Comparison of ENCODE assay signal across 10 mouse cellular contexts in the genomic region with DNA sequence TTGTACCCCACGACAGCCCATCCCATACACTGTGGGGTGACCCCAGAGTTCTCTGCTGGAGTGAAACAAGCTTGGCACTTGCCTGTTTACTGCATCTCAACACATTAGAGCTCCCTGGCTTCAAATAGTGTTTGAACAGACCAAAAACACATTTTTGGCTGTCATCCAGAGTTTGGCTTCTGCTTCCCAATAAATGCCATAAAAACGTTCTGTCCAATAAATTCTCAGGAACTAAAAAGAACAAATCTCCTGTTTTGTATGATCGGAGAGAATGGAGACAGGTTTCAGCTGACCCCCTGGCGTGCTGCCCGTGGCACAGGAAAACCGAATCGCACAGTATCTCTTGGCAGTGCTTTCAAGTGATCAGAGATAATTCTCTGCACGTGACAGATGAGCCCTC. TPM values are rescaled to one million over a fixed set of nuclear protein-coding genes. Genes with fewer than 3 reads are reported as not detected.
DNase-seq lines count a peak whose midpoint lies in the region; ATAC-seq and TF ChIP-seq lines count a peak whose summit lies in the region.
"Had no signal": no experiment of that assay in that cellular context is flagged by ENCODE, and none has a peak within 500 bp of the region (broad histone marks: within the 10 kb centered on the region; RNA-seq: fewer than 3 reads in every experiment).

No protein-coding gene starts in this region.

- no peaks in the 10 kb centered on the region for H3K36me3 ChIP-seq in forebrain, embryonic 13.5 days (ENCODE audit: poor library complexity, severe bottlenecking)
- no peaks in the 10 kb centered on the region for H3K36me3 ChIP-seq in forebrain, embryonic 12.5 days (replicated peaks)
- H3K36me3 ChIP-seq in forebrain, postnatal 0 days (ENCODE audit: insufficient read depth), result no peaks in the 10 kb centered on the region
- H3K36me3 ChIP-seq: neural tube, embryonic 13.5 days had no signal

- no peak for TF ChIP-seq CTCF in forebrain, postnatal 0 days (IDR thresholded peaks at IDR 0.05; ENCODE audit: low read depth)

- 66% methylated on average over 8 of the region's 8 CpGs for WGBS in forebrain, embryonic 13.5 days
- WGBS in forebrain, embryonic 12.5 days, result 81% methylated on average over 8 of the region's 8 CpGs
- WGBS in forebrain, postnatal 0 days, result 31% methylated on average over 8 of the region's 8 CpGs

- ATAC-seq in forebrain, embryonic 13.5 days, result 0 out of 2 replicates have a peak, but pooled peaks have one; percentile 21
- ATAC-seq in forebrain, embryonic 12.5 days (ENCODE audit: low FRiP score), result no peak
- ATAC-seq in forebrain, postnatal 0 days, result peak; percentile 62; the same call in 1 of the 2 replicates
- no peak for ATAC-seq in megakaryocyte-erythroid progenitor cell, adult 5-6 weeks (replicated peaks; ENCODE audit: low FRiP score, low TSS enrichment, poor library complexity, severe bottlenecking)

- H3K9me3 ChIP-seq in forebrain, embryonic 13.5 days (replicated peaks), result no peaks in the 10 kb centered on the region
- H3K9me3 ChIP-seq in forebrain, embryonic 12.5 days, result no peaks in the 10 kb centered on the region
- H3K9me3 ChIP-seq in forebrain, postnatal 0 days (ENCODE audit: low read length), result no peaks in the 10 kb centered on the region
- H3K9me3 ChIP-seq: neural tube, embryonic 13.5 days had no signal

- H3K27me3 ChIP-seq in forebrain, embryonic 13.5 days, result no peaks in the 10 kb centered on the region
- no peaks in the 10 kb centered on the region for H3K27me3 ChIP-seq in forebrain, embryonic 12.5 days
- no peaks in the 10 kb centered on the region for H3K27me3 ChIP-seq in forebrain, postnatal 0 days (ENCODE audit: insufficient read depth, low read length)
- H3K27me3 ChIP-seq: neural tube, embryonic 13.5 days had no signal

- H3K4me3 ChIP-seq in forebrain, embryonic 13.5 days, result no peak overlapping the region
- no peak overlapping the region for H3K4me3 ChIP-seq in forebrain, embryonic 12.5 days (replicated peaks)
- H3K4me3 ChIP-seq in forebrain, postnatal 0 days (ENCODE audit: low read depth, low read length), result no peak overlapping the region
- H3K4me3 ChIP-seq: neural tube, embryonic 13.5 days had no signal

- no peak overlapping the region for H3K27ac ChIP-seq in forebrain, embryonic 13.5 days
- H3K27ac ChIP-seq in forebrain, embryonic 12.5 days, result no peak overlapping the region
- no peak overlapping the region for H3K27ac ChIP-seq in forebrain, postnatal 0 days (ENCODE audit: low read depth, low read length)
- H3K27ac ChIP-seq: neural tube, embryonic 13.5 days had no signal

- no peak overlapping the region for H3K4me2 ChIP-seq in forebrain, embryonic 13.5 days
- no peak overlapping the region for H3K4me2 ChIP-seq in forebrain, embryonic 12.5 days
- H3K4me2 ChIP-seq in forebrain, postnatal 0 days (ENCODE audit: low read depth), result no peak overlapping the region
- H3K4me2 ChIP-seq: neural tube, embryonic 13.5 days had no signal

- H3K4me1 ChIP-seq in forebrain, embryonic 13.5 days, result no peaks in the 10 kb centered on the region
- no peaks in the 10 kb centered on the region for H3K4me1 ChIP-seq in forebrain, embryonic 12.5 days
- H3K4me1 ChIP-seq in forebrain, postnatal 0 days (ENCODE audit: insufficient read depth), result peaks cover 6% of the 10 kb centered on the region; the same call in 1 of the 2 replicates

- intact Hi-C loops in left cerebral cortex, postnatal 10 days (cut with DNase I), result no loop called here
- intact Hi-C loops in left cerebral cortex, postnatal 36 days (cut with DNase I), result loop anchor here (10.0 kb wide), 1 partner anchor 1127 kb away; no protein-coding TSS in a partner anchor

- DNase-seq in left cerebral cortex, postnatal 10 days (ENCODE audit: extremely low spot score in 1 of 2, low spot score in 2 of 2), result peak; percentile 23 to 36
- no peak for DNase-seq in left cerebral cortex, postnatal 36 days (ENCODE audit: low spot score in 2 of 2)
- peak; percentile 88 for DNase-seq in brain, adult 2 months (ENCODE audit: low read depth, low spot score)
- peak; percentile 73 for DNase-seq in forebrain, postnatal 0 days
- no peak for DNase-seq in yolk sac, embryonic 10.5 days (ENCODE audit: low spot score)
- DNase-seq: gastrocnemius, postnatal 36 days had no signal

- H3K9ac ChIP-seq in forebrain, embryonic 13.5 days, result no peak overlapping the region
- H3K9ac ChIP-seq in forebrain, embryonic 12.5 days, result no peak overlapping the region
- no peak overlapping the region for H3K9ac ChIP-seq in forebrain, postnatal 0 days
- H3K9ac ChIP-seq: neural tube, embryonic 13.5 days had no signal

RNA-seq across cellular contexts. Expression of a gene that starts 16.2 kb away (rescaled TPM):
- polyA plus RNA-seq in forebrain, embryonic 13.5 days (2015; fragmentation: Nextera tagmentation; extraction: Ambion mirVana), result 4.6 and 6.1 TPM in 2 replicates
- polyA plus RNA-seq in forebrain, embryonic 12.5 days (2016; fragmentation: Nextera tagmentation; extraction: Ambion mirVana), result 7.2 and 7.3 TPM in 2 replicates
- total RNA-seq in left cerebral cortex, postnatal 10 days (2021), result 10 to 100 TPM; 76.5 to 81.2 TPM
- total RNA-seq in left cerebral cortex, postnatal 36 days (2021), result 10 to 100 TPM; 83.4 to 92.1 TPM
- total RNA-seq in forebrain, postnatal 0 days (2014; rRNA removed), result 10.9 and 13.6 TPM in 2 replicates
- 14.4 and 16.3 TPM in 2 replicates for polyA plus RNA-seq in forebrain, postnatal 0 days (2015; fragmentation: Nextera tagmentation; extraction: Ambion mirVana)
- 12.6 and 16.0 TPM in 2 replicates for total RNA-seq in megakaryocyte-erythroid progenitor cell, adult 5-6 weeks (2014; fragmentation: Nextera tagmentation)
- 3.3 and 3.9 TPM in 2 replicates for total RNA-seq in megakaryocyte-erythroid progenitor cell, adult 5-6 weeks (2017)

Comparison
In these comparisons a context has a peak if more than half of its experiments do, and no peak if none do; other contexts are left out.
1. ATAC-seq: peak in forebrain, embryonic 13.5 days (single experiment) and forebrain, postnatal 0 days (single experiment); none in forebrain, embryonic 12.5 days (single experiment) and megakaryocyte-erythroid progenitor cell, adult 5-6 weeks (single experiment).
2. DNase-seq: peak in left cerebral cortex, postnatal 10 days (2 of 2), brain, adult 2 months (single experiment) and forebrain, postnatal 0 days (single experiment); none in left cerebral cortex, postnatal 36 days (0 of 2) and yolk sac, embryonic 10.5 days (single experiment).